Mouse (Mus musculus): ENCODE results near the gene Nup188.

The Nup188 gene

DNA sequence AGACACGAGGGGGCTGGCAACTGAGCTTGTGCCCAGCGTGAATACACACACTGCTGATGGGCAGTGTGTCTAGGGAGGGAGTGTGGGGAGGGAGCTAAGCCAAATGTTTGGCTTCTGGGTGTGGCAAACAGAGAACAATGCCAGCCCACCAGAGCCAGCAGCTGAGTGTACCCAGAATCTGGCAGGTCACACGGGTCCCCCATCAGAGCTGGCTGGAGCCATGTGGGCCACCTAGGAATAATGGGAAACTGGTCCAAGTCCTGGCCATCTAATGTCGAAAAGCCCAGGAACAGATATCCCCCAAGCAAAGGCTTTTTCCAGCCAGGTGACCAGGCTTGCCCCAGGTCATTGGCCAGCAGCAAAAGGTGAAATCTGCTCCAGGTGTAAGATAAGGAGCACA lies 69.7 kb downstream of the Nup188 start:
- DNase-seq (ENCODE audit: low spot score): no peak

DNA sequence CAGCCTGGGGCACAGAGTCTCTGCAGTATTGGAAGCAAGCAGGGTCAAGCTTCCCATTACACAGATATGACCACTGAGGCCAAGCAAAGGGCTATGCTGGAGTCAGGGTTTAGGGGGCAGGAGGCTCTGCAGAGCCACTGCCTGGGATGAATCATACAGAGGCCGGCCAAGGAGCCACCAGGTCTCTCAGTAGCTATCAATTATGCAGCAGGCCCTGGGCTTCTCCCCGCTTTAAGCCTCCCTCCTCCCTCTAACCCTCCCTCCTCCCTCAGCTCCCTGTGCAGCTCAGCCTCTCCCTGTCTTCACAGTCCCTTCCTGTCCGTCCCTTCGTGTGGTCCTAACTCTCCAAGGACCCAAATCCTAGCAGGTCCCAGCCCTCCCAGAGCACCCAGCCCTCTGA lies 70.1 kb downstream of the Nup188 start:
- no peak for DNase-seq (ENCODE audit: low spot score)

DNA sequence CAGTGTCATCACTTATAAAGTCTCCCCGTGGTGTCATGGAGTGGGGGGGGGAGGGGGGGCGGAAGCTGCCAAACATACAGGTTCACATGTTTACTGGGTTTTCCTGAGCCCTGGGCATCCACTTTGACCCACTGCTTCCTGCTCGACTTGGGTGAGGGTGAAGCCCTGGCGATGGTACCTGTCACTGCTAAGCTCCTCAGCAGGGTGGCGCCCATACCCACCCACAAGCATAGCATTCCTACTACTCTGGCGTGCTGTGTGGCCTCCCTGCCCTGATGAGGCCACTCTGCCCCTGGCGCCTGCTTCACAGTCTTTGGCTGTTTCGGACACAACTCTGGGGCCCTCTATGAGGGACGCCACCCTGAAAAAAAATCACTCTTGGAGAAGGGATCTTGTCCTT lies 70.7 kb downstream of the Nup188 start:
- no peak for DNase-seq (ENCODE audit: low spot score)

DNA sequence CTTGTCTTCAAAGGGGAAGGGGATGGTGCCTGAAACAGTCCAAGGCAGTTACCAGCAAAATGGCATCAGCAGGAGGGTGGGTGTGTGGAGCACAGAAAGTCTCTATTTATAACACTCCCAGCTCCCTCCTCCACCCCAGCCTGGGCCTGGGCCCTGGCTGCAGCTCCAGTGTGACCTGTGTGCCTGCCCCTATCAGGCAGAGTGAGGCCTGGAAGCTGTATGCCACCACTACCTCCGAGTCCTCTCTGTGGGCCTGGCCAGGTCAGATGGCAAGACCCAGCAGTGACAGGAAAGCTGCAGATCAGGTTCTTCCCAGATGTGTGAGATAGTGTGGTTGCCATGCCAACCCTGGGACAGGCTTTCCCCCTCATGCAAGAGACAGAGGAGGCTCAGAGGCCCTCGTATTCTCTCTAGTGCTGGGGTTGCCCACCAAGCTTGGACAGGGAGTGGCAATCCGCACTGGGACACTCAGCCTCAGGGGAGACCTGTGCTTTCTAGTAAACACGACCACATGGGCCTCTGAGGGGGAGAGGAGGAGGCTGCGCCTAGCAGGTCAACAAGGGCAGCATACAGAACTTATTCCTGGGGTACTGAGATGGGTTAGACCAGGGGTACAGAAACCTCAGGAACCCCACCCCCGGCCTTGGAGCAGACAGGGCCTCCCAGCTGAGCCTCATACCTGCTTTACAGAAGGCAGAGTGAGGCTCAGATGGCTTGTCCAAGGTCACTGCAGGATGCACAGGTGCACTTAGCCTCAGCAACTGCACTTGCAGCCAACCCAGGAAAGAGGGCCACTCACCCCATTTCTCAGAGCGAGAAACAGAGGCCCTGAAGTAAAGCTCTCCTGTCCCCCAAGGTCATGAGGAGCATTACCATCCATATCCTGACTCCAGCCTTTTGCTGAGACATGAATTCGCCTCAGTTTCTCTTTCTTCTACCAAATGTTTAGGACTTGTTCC lies 71.6 kb downstream of the Nup188 start:
- no peak for DNase-seq (ENCODE audit: low spot score)

DNA sequence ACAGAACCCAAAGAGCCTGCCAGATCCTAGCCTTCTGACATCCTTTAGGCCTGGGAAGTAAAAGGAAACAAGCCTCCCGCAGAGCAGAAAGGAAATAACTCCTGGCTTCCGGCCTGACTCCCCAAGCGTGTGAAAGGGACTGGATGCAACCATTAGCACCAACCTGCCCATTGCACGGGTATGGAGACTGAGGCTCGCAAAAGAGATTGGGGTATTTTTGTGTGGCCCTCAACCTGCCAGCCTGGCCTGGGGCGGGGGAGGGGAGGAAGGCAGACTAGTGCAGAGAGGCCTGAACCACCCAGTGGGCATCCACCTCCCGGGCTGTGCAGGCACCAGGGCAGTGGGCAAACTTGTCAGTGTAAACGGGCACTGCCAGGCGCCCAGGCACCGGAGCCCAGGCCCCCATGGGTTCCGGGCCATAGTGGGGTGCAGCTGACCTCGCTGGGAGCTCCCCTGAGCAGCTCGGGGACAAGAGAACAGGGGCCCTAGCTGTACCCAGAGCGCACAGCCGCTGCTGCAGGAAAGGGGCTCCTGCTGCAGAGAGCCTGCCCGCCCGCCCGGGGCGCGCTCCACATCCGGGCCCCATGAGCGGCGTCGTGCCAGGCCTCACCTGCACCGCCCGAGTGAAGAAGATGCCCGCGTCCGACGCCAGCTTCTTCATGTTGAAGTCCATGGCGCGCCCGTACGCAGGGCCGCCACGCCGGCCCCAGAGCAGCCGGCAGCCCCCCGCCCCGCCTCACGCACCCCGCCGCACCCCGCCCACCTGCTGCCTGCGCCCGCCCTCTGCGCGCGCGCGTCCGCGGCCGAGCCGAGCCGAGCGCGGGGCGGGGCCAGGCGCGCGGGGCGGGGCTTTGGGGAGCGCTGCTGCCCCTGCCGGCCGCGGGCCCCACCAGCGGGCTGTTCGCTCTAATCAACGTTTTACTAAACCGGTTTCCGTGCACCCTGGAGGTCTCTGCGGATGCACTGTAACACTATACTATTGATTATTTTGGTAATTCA lies 72.6 kb downstream of the Nup188 start, which contains the start of gene Sh3glb2:
Sh3glb2 (minus strand) TSS at position 805 of the 999 bp plus-strand sequence.
- DNase-seq (ENCODE audit: low spot score): peak; percentile 45

DNA sequence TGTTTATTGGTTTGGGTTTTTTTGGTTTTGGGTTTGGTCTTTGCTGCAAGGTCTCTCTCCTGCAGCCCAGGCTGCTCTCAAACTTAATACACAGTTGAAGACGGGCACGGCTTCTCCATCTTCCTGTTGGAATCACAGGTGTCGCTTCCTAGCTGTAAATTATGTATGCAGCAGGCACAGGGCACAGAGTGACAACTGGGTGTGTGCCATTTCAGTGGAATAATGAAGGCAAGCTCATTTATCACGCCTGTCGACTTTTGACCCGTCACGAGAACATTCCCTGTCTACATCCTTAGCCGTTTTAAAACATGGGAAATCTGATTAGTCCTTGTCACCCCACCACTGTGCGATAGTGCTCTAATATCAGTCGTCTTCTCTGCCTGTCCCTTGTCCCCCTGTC lies 74.4 kb downstream of the Nup188 start:
- DNase-seq (ENCODE audit: low spot score): no peak

DNA sequence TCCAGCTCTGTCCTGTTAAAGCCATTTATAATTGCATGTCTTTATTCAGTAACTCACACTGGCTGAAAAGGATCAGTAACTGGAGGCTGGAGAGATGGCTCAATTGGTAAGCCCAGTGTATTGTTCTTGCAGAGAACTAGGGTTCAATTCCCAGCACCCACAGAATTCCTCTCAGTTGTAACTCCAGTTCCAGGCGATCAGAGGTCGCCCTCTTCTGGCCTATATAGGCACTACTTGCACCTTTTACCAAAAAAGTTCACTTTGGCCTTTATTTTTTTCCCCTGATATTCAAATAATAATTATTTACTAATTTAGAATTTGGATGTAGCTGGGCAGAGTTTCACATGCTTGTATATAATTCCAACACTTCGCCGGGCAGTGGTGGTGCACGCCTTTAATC lies 76.7 kb downstream of the Nup188 start:
- DNase-seq (ENCODE audit: low spot score): no peak

DNA sequence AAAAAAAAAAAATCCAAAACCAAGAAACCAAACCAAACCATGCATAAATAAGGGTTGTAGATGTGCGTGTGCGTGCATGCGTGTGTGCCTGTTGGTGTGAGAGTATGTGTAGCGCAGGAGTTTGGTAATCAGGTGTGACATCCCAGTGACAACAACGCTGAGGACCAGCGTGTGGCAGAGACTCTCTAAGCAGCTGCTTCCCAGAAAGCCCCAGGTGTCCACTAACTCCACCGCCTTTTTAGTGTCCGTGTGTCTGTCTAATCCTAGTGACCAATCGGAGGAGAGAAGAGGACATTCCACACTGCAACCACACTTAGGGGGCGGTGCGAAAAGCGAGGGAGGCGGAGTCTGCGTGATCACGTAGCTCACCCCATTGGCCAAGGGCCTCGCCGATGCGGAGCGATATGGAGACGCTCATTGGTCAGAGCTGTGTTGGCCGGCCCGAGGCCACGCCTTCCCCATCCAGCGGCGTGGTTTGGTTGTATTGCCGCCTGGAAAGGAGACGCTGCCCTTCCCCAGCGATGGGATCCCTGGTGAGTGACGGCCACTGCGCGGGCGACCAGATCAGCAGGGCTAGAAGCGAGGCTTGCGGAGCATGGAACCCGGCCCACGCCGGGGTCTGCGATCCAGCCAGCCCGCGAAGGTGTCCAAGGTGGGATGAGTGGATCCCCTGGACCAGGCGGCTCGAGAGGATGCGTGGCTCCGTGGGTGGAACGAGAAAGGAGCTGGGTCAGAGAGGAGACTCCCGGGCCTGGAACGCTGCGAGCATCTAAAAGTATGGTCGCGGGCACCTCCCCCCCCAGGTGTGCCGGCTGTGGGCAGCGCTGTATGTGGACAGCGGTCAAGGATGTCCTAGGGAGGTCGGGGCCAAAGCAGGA lies 77.8 kb downstream of the Nup188 start, which contains the start of gene Miga2:
Miga2 (plus strand) TSS at position 461 of the 878 bp plus-strand sequence.
- peak; percentile 94 for DNase-seq (ENCODE audit: low spot score)

DNA sequence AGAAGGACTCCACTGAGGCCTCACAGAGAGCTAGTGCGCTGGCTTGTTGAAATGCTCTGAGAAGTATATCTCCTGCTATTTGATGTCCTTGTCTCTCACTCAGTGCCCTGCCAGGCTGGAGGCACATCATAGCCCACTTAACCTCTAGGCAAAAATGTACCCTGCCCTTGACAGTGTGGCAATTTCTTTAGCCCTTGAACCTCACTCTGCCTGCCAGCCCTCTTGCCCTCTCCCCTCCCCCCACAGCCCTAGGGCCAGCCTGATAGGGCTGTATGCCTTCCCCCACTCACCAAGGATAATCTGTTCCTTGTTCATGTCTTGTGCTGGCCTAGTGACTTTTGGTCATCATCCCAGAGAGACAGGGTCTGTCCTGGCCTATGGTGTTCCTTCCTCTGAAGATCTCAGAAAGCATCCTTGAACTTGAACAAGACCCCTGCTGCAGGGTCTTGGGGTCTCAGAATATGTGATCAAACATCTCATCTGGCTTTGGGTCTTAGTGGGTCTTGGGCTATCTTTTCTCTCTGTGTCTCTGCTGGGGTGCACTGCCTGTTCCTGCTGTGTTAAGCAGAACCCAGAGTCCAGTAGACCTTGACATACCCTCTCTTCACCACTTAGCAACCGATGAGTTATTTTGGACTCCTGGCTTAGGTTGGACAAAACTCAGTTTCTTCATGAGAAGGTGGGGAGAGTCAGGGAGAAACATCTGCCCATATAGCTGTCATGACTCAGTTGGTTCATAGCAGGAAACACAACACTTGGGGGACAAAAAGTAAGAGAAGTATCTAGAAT lies 79.3 kb downstream of the Nup188 start:
- DNase-seq (ENCODE audit: low spot score): no peak

DNA sequence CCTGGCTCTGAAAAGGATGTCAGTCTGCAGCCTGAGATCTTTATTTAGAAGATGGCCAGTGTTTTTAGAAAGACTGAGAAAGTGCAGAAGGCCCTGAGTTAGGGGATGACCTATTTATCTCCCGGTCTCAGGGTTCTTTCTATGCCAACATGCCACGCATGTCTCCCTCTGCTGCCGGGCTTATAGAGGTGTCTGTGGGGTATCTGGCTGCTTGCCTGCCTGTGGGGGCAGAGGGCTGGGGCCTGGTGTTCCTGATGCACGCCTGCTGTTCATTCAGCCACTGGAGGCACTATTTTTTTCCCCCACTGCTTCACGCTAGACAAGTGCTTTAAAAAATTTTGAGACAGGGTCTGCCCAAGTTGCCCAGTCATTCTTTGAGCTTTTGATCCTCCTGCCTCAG lies 80.0 kb downstream of the Nup188 start:
- DNase-seq (ENCODE audit: low spot score): no peak

DNA sequence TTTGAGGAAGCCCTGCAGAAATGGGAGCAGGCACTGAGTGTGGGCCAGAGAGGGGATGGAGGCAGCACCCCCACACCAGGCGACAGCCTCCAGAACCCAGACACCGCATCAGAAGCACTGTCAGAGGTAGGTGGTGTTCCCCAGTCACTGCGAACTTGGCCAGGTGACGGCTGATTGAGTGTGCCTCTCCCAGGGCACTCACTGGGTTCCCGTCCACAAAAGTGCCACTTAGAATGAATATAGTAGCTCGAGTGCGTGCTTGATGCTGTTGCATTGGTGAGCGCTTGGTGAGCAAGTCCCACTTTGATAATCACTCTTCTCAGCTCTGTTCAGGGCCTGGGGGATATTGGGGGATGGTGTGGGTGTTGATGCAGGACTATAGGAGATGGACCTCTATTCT lies 85.3 kb downstream of the Nup188 start:
- DNase-seq (ENCODE audit: low spot score): no peak

DNA sequence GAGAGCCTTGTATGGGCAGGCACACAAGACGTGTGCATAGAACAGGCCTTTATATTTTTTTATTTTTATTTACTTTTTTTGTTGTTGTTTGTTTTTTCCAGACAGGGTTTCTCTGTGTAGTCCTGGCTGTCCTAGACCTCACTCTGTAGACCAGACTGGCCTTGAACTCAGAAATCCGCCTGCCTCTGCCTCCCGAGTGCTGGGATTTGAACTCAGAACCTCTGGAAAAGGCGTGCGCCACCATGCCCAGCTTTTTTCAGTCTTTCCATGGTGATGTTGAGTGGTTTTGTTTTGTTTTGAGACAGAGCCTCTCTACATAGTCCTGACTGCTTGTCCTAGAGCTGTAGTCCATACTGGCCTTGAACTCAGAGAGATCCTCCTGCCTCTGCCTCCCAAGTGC lies 86.5 kb downstream of the Nup188 start:
- no peak for DNase-seq (ENCODE audit: low spot score)

DNA sequence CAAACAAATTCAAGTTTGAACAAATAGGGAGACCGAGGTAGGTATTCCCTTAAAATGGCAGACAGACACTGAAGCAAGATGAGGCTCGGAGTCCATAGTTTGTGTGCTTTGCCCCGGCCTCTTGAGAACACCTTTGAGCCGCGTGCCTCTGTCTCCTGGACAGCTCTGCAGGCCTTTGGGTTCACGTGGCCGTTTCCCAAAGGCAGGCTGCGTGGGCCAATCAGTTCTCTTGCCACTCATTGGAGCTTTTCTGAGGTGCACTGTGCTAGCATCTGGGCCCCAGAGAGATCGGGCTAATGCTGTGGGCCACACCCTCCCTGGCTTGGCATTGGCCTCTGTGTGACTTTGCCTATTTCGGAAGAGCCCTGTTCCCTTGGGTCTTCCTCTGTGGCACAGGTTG lies 89.7 kb downstream of the Nup188 start:
- no peak for DNase-seq (ENCODE audit: low spot score)

DNA sequence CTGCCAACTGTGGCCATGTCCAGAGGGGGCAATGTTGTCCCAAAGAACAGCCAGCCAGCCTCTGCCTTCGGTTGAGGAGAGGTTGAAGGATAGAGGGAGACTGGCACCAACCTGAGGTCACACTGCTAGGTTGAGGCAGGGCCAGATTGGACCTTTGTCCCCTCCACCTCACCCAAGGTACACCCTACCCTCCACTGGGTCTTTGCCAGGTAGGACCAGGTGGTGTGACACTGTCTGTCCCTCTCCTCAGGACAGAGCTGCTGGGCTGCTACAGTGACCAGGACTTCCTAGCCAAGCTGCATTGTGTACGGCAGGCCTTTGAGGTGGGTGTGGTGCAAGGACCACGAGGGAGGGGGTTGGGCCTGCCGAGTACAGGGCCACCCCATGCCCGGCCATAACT lies 91.5 kb downstream of the Nup188 start:
- DNase-seq (ENCODE audit: low spot score): no peak

DNA sequence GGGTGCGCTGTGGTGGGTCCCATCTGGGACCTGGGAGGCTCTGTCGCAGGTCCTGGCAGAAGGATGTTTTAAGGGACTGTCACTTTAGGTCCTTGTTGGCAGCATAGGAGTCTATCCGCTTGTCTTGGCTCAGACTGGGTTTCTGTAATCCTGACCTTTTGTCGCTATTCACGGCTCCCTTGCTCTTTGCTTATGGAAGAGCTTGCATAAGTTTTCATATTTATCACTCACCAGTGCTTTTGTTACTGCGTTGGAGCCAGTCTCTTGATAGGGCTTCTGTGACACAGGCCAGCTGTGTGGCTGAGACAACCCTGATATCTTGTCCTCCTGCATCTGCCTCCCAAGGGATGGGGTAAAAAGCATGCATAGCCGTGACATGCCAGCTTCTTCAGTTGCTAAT lies 93.1 kb downstream of the Nup188 start:
- no peak for DNase-seq (ENCODE audit: low spot score)

DNA sequence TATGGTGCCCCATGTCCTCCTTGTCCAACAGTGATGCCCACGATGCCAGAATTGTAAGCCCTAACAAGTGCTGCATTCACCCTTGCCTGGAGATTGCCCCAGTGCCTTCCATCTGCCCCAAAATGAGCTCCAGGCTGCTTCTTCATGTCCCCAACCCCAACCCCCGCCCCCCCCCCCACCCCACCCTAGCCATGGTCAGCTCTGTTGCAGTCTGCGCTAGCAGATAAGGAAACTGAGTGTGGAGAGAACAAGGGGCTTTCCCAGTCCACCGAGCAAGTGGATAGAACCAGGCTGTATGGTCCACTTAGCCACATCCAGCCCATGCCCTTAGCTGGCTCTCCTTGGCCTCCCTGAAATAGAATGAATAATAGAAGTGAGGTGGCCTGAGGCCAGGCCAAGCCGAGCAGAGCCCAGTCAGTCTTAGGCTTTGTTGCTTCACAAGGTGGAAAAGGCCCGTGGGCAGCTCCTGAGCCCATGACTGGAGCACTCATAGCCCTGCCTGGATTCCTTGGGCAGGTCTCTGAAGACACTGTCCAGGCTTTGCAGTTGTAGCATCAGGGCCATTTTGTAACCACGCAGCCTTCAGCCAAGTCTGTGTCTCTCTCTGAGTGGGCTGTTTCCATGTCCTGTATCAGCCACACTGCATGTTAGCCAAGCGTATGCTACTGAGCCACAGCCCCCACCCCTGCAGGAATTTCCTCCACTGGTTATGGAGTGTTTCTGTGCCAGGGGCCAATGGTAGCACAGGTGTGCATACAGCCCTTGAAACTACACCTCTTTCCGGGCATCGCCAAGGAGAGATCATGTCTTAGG lies 94.6 kb downstream of the Nup188 start:
- DNase-seq (ENCODE audit: low spot score): no peak

DNA sequence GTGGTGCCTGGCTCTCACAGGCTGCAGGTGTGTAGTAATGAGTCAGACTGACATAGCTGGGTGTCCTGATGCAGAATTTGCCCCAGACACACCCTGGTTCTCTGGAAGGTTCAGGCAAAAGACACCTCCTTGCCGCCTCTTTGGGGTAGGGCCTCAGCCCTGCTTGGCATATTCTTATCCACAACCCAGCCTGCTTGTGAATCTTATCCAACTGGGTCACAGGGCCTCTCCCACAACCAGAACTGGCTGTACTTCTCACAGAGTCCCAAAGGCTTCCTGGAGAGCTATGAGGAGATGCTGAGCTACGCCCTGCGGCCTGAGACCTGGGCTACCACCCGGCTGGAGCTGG lies 95.2 kb downstream of the Nup188 start:
- DNase-seq (ENCODE audit: low spot score): no peak

DNA sequence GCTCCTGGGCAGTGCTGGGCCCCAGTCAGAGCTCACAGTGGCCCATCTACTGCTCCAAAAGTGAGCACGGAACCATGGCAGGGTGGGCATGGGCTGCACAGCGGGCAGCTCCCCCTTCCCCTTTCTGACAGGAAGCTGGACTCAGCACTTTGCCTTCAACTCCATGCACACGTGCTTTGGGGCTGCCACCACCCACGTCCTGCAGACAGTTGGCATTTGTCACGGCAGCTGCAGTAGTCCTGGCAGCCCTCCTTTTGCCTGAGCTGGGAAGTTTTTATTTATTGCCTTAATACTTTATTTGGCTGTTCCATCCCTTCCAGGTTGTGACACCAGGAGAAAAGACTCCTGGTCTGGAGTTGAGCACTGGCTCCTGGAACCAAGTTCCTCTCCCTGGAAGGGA lies 98.6 kb downstream of the Nup188 start:
- no peak for DNase-seq (ENCODE audit: low spot score)

DNA sequence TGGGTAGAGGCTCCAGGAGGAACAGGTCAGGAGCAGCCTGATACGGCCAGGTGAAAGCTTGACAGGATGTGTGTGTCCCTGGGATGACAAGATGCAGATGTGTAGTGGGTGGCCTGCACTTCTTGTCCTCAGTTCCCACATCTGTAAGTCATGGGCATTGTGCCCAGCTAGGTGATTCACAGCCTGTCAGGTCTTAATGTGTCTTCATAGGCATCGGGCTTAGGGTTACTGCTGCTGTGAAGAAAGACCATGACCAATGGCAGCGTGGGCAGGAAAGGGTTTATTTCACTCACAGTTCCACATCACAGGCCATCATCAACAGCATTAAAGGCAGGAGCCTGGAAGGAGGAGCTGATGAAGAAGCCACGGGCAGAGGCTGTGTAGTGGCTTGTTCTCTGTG lies 99.4 kb downstream of the Nup188 start:
- DNase-seq (ENCODE audit: low spot score): no peak

DNA sequence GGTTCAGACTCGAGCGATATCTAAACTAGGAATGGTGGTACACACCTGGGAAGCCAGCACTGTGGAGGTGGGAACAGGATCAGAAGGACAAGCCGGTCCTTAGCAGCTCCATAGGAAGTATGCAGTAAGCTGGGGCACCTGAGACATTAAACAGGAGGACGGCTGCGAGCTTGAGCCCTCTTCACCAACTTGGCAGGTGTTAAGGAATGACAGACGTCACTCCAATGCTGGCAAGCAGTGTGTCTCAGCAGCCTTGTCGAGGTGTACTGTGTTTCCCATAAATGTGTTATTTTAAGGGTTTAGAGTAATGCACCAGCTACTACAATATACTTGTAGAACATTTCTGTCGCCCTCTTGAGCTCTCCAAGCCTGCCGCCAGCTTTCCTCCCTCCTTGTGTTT lies 100.7 kb downstream of the Nup188 start:
- no peak for DNase-seq (ENCODE audit: low spot score)
